Mouse (Mus musculus) intestine, embryonic 15.5 days (tissue): Measurements from ENCODE around the gene Ric8b. TPM values are rescaled to one million over a fixed set of nuclear protein-coding genes. Genes with fewer than 3 reads are reported as not detected.

Experiments
- ATAC-seq: fragments of 200-750 bp; cut with Nextera tagmentation; 2 replicates; pipeline ENCODE4 v1.8.0; 2017; ENCODE audit warnings: moderate TSS enrichment, moderate library complexity
- H3K27ac ChIP-seq: fragments of 300-500 bp; sonication (generic); 2 replicates; pipeline ENCODE4 v1.5.1; 2015; ENCODE audit warnings: mild to moderate bottlenecking, inconsistent platforms
- H3K27me3 ChIP-seq: fragments of 300-500 bp; sonication (generic); replicated peaks from 2 replicates; pipeline ENCODE4 v1.6.1; 2015; ENCODE audit warnings: inconsistent platforms
- H3K36me3 ChIP-seq: fragments of 300-500 bp; sonication (generic); 2 replicates; pipeline ENCODE4 v1.6.1; 2015; ENCODE audit warnings: inconsistent platforms
- H3K4me1 ChIP-seq: fragments of 300-500 bp; sonication (generic); replicated peaks from 2 replicates; pipeline ENCODE4 v1.6.1; 2015; ENCODE audit warnings: inconsistent platforms
- H3K4me2 ChIP-seq: fragments of 300-500 bp; sonication (generic); replicated peaks from 2 replicates; pipeline ENCODE4 v1.6.1; 2015; ENCODE audit warnings: mild to moderate bottlenecking, inconsistent platforms
- H3K4me3 ChIP-seq: fragments of 300-500 bp; sonication (generic); replicated peaks from 2 replicates; pipeline ENCODE4 v1.5.1; 2015; ENCODE audit warnings: inconsistent platforms
- H3K9ac ChIP-seq: fragments of 300-500 bp; sonication (generic); 2 replicates; pipeline ENCODE4 v1.6.1; 2015; ENCODE audit warnings: inconsistent platforms
- H3K9me3 ChIP-seq: fragments of 300-500 bp; sonication (generic); 2 replicates; pipeline ENCODE4 v1.6.1; 2016; ENCODE audit warnings: inconsistent platforms
- WGBS: fragments of 180-500 bp; shearing (Covaris S2); methylation state at CpG from one replicate; pipeline ENCODE4 v1.1.7; 2015; 5-methylcytosine and 5-hydroxymethylcytosine counted together
- polyA plus RNA-seq: library from polyadenylated mRNA; unstranded; fragments of >200 nt; fragmentation: Nextera tagmentation; extraction: Ambion mirVana; gene quantifications from 2 replicates; pipeline ENCODE4 v1.2.1, GENCODE M21; 2015

Ric8b gene
- polyA plus RNA-seq, 1 experiment from 2014 or later: 18.0 TPM

- H3K9me3 ChIP-seq: no peaks in the 10 kb centered on the region
- H3K9ac ChIP-seq: no peak overlapping the region
- no peak overlapping the region for H3K4me3 ChIP-seq
- peaks cover 4% of the 10 kb centered on the region; the same call in 1 of the 2 replicates for H3K36me3 ChIP-seq
- H3K27me3 ChIP-seq: no peaks in the 10 kb centered on the region
- H3K27ac ChIP-seq: no peak overlapping the region
- ATAC-seq: no peak
- H3K4me2 ChIP-seq: no peak overlapping the region
- H3K4me1 ChIP-seq: 0 out of 2 replicates have a peak, but pooled peaks cover 3% of the 10 kb centered on the region
- WGBS: 97% methylated on average over 3 of the region's 3 CpGs
Measured at GRCm38 (mm10) chr10:84945692-84946091, 28.3 kb downstream of the Ric8b start.

GRCm38 (mm10) chr10:84948970-84949683, 31.7 kb downstream of the Ric8b start:
- Histone ChIP-seq H3K9ac (no peak overlapping the region), H3K27ac (peak overlapping the region; percentile 7; the same call in 1 of the 2 replicates), H3K4me1 (0 out of 2 replicates have a peak, but pooled peaks cover 3% of the 10 kb centered on the region), H3K27me3 (no peaks in the 10 kb centered on the region), H3K4me2 (no peak overlapping the region), H3K36me3 (peaks cover 7% of the 10 kb centered on the region; the same call in 1 of the 2 replicates), H3K4me3 (no peak overlapping the region), H3K9me3 (no peaks in the 10 kb centered on the region)
- 37% methylated on average over 8 of the region's 8 CpGs for WGBS
- 0 out of 2 replicates have a peak, but pooled peaks have one; percentile 12 for ATAC-seq

GRCm38 (mm10) chr10:84949684-84950010, 32.2 kb downstream of the Ric8b start:
- 49% methylated on average over 3 of the region's 3 CpGs for WGBS
- Histone ChIP-seq H3K9ac (no peak overlapping the region), H3K9me3 (no peaks in the 10 kb centered on the region), H3K4me1 (0 out of 2 replicates have a peak, but pooled peaks cover 3% of the 10 kb centered on the region), H3K36me3 (peaks cover 7% of the 10 kb centered on the region; the same call in 1 of the 2 replicates), H3K27me3 (no peaks in the 10 kb centered on the region), H3K27ac (peak overlapping the region; percentile 7; the same call in 1 of the 2 replicates), H3K4me2 (no peak overlapping the region), H3K4me3 (no peak overlapping the region)
- peak; percentile 39; the same call in 1 of the 2 replicates for ATAC-seq

- Histone ChIP-seq H3K9me3 (no peaks in the 10 kb centered on the region), H3K27me3 (no peaks in the 10 kb centered on the region), H3K9ac (no peak overlapping the region), H3K27ac (no peak overlapping the region), H3K4me2 (no peak overlapping the region), H3K4me3 (no peak overlapping the region), H3K36me3 (peaks cover 7% of the 10 kb centered on the region; the same call in 1 of the 2 replicates), H3K4me1 (peaks cover 7% of the 10 kb centered on the region)
- no peak for ATAC-seq
- WGBS: 62% methylated on average over 4 of the region's 4 CpGs
Measured at GRCm38 (mm10) chr10:84950384-84950783, 33.0 kb downstream of the Ric8b start.

GRCm38 (mm10) chr10:84954236-84954635, 36.8 kb downstream of the Ric8b start:
- H3K4me1 ChIP-seq: peaks cover 7% of the 10 kb centered on the region
- ATAC-seq: no peak
- H3K9ac ChIP-seq: no peak overlapping the region
- WGBS: 94% methylated on average over 10 of the region's 10 CpGs
- 0 out of 2 replicates have a peak, but pooled peaks cover 3% of the 10 kb centered on the region for H3K36me3 ChIP-seq
- no peaks in the 10 kb centered on the region for H3K9me3 ChIP-seq
- H3K4me3 ChIP-seq: no peak overlapping the region
- no peak overlapping the region for H3K27ac ChIP-seq
- no peak overlapping the region for H3K4me2 ChIP-seq
- H3K27me3 ChIP-seq: no peaks in the 10 kb centered on the region

GRCm38 (mm10) chr10:84956173-84956572, 38.8 kb downstream of the Ric8b start:
- Histone ChIP-seq H3K27me3 (no peaks in the 10 kb centered on the region), H3K4me1 (peaks cover 6% of the 10 kb centered on the region), H3K9ac (no peak overlapping the region), H3K4me3 (no peak overlapping the region), H3K4me2 (no peak overlapping the region), H3K36me3 (0 out of 2 replicates have a peak, but pooled peaks cover 3% of the 10 kb centered on the region), H3K9me3 (no peaks in the 10 kb centered on the region), H3K27ac (no peak overlapping the region)
- WGBS: 66% methylated on average over 4 of the region's 4 CpGs
- no peak for ATAC-seq

- peaks cover 6% of the 10 kb centered on the region for H3K4me1 ChIP-seq
Measured at GRCm38 (mm10) chr10:84958597-84958996, 41.2 kb downstream of the Ric8b start.

GRCm38 (mm10) chr10:84960380-84960930, 43.0 kb downstream of the Ric8b start:
- WGBS: 39% methylated on average over 12 of the region's 12 CpGs
- H3K9ac ChIP-seq: no peak overlapping the region

More at GRCm38 (mm10) chr10:84958597-84958996, 41.2 kb downstream of the Ric8b start:
- Histone ChIP-seq H3K27ac (no peak overlapping the region), H3K9ac (no peak overlapping the region), H3K4me3 (no peak overlapping the region), H3K4me2 (no peak overlapping the region), H3K27me3 (no peaks in the 10 kb centered on the region), H3K36me3 (peaks cover under 1% of the 10 kb centered on the region; the same call in 1 of the 2 replicates), H3K9me3 (no peaks in the 10 kb centered on the region)
- WGBS: 91% methylated on average over 2 of the region's 2 CpGs
- ATAC-seq: no peak

GRCm38 (mm10) chr10:84963126-84963525, 45.7 kb downstream of the Ric8b start:
- Histone ChIP-seq H3K4me2 (no peak overlapping the region), H3K27me3 (no peaks in the 10 kb centered on the region), H3K9me3 (no peaks in the 10 kb centered on the region), H3K9ac (no peak overlapping the region), H3K36me3 (peaks cover 3% of the 10 kb centered on the region; the same call in 1 of the 2 replicates), H3K27ac (no peak overlapping the region), H3K4me1 (peaks cover 5% of the 10 kb centered on the region; the same call in 1 of the 2 replicates), H3K4me3 (no peak overlapping the region)
- 78% methylated on average over 5 of the region's 5 CpGs for WGBS
- ATAC-seq: no peak

More at GRCm38 (mm10) chr10:84960380-84960930, 43.0 kb downstream of the Ric8b start:
- H3K4me1 ChIP-seq: peaks cover 2% of the 10 kb centered on the region; the same call in 1 of the 2 replicates
- H3K4me2 ChIP-seq: no peak overlapping the region
- no peak overlapping the region for H3K4me3 ChIP-seq
- H3K27ac ChIP-seq: no peak overlapping the region
- H3K9me3 ChIP-seq: no peaks in the 10 kb centered on the region
- peaks cover 3% of the 10 kb centered on the region; the same call in 1 of the 2 replicates for H3K36me3 ChIP-seq
- no peaks in the 10 kb centered on the region for H3K27me3 ChIP-seq
- no peak for ATAC-seq

GRCm38 (mm10) chr10:84963726-84964125, 46.3 kb downstream of the Ric8b start:
- WGBS: 72% methylated on average over 3 of the region's 3 CpGs
- Histone ChIP-seq H3K27ac (no peak overlapping the region), H3K4me1 (peaks cover 5% of the 10 kb centered on the region; the same call in 1 of the 2 replicates), H3K27me3 (no peaks in the 10 kb centered on the region), H3K9me3 (no peaks in the 10 kb centered on the region), H3K36me3 (peaks cover 3% of the 10 kb centered on the region; the same call in 1 of the 2 replicates), H3K4me2 (no peak overlapping the region), H3K9ac (no peak overlapping the region), H3K4me3 (no peak overlapping the region)
- no peak for ATAC-seq

GRCm38 (mm10) chr10:84966542-84966941, 49.1 kb downstream of the Ric8b start:
- no peak overlapping the region for H3K4me2 ChIP-seq
- ATAC-seq: no peak
- no peaks in the 10 kb centered on the region for H3K27me3 ChIP-seq
- no peaks in the 10 kb centered on the region for H3K9me3 ChIP-seq
- no peak overlapping the region for H3K9ac ChIP-seq
- no peak overlapping the region for H3K27ac ChIP-seq
- no peak overlapping the region for H3K4me3 ChIP-seq
- WGBS: 91% methylated on average over 2 of the region's 2 CpGs
- peaks cover 11% of the 10 kb centered on the region; the same call in 1 of the 2 replicates for H3K36me3 ChIP-seq
- H3K4me1 ChIP-seq: peaks cover 3% of the 10 kb centered on the region; the same call in 1 of the 2 replicates

GRCm38 (mm10) chr10:84967645-84968044, 50.2 kb downstream of the Ric8b start:
- H3K9ac ChIP-seq: no peak overlapping the region
- H3K9me3 ChIP-seq: no peaks in the 10 kb centered on the region
- H3K27ac ChIP-seq: 0 out of 2 replicates have a peak overlapping the region, but pooled peaks have one; percentile 54
- H3K27me3 ChIP-seq: no peaks in the 10 kb centered on the region
- H3K4me2 ChIP-seq: no peak overlapping the region
- peak; percentile 80 for ATAC-seq
- H3K36me3 ChIP-seq: peaks cover 16% of the 10 kb centered on the region; the same call in 1 of the 2 replicates
- H3K4me1 ChIP-seq: peaks cover 3% of the 10 kb centered on the region; the same call in 1 of the 2 replicates
- no peak overlapping the region for H3K4me3 ChIP-seq
- WGBS: 22% methylated on average over 6 of the region's 6 CpGs
